Mouse (Mus musculus) brain, adult 2 months (tissue): Measurements from ENCODE around the gene Zbtb16.

Experiments
- DNase-seq: peaks from one replicate; pipeline ENCODE4 v3.0.0; 2011; ENCODE audit warnings: low read depth, low spot score

The Zbtb16 gene

DNA sequence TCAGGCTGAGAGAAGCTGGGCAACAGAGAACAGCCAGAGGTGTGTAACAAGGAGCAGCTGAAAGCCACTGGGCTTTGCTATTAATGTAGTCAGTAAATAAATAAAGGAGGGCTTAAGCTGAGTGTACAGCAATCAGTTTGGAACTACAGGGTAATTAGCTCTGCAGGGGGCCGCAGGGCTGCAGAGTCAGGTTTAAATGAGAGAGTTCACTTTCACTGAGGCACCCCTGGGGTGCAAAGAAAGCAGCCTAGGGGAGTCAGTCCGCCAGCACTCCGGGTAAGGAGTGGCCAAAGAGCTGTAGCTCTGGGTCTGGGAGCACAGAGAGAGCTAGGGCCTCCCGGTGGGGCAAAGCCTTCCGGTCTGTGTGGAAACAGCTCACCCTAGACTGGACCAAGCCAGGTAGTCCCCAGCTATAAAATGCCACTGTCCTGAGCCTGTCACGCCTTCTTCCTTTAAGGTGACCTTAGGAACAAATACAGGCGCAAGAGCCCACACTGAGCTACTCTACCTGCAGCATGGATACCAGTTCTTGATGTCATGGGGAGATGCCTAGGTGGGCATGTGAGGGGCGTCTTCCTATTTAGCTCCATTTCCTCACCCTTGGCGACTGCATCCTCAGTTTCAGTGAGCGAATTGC, 188.3 kb downstream of the Zbtb16 start:
- no peak for DNase-seq

DNA sequence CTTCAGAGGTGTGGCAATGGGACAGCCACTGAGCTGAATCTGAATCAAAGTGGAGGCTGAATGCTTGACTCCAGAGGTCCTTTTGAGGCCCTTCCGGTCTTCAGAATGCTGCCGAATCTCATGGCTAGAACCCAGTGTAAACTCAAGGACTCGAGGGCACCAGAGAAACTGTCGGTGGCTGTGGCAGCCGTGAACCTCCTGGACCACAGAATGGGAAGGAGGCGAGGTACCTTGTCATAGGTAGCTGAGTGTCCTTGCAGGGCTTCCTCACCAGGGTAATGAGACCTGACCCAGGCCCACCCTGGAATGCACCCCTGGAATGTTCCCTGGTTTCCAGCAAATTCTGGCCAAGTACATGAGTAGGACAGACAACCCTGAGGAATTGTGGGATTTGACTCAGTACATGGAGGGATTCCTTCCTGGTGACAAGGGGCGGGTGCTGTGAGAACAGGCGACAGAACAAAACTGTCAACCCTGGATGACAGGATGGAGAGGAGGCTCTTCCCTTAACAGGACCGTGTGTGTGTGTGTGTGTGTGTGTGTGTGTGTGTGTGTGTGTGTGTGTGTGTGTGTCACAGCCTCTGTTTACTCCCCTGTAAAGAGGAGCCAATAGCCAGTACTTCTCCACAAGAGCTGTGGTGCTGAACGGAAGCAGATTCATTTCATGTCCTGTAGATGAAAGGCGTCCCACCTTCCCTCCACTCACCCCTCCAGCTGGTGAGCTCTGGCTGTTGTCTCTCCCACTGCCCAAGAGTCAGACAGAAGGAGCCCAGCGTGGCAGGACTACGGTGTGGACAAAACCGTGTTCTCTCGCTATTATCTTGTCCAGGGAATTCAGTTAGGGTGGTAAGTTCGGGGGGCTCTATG, 189.0 kb downstream of the Zbtb16 start:
- no peak for DNase-seq

DNA sequence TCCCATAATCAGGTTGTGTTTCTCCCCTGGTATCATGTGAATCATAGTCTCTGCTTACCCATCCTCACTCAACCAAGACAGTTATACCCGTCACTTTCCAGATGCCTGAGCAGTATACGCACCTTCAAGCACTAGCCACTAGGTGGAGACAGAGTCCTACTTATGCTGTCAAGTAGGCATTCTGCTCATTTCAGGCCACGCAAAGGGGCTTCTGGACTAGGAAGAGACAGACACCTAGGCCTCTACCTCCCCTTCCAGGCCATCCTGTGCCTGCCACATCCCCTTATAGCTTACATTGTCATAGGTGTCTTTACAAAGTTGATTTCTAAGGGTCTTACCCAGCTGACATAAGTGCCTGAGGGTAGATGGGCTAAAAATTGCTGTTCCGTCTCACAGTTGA, 189.8 kb downstream of the Zbtb16 start:
- peak; percentile 90 for DNase-seq

DNA sequence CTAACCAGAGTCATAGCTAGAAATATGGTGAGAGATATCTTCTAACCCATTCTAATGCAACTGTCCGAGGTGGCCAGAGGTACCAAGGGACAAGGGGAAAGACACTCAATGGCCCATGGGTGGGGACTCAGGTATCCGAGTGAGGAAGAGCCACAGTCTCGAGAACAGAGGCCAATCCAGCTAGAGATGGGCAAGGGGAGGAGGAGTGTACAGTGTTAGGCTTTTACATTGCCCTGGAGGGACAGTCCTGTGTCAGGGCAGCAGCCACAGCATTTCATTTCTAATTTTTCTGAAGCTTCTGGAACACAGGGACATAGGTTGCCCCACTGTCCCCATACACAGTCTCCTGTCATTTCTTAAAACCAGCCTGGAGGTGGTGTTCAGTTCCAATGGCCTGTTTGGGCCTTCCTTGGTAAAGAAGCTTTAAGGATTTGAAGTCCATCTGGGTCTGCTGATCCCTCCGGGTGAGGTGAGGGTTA, 190.3 kb downstream of the Zbtb16 start:
- DNase-seq: no peak

DNA sequence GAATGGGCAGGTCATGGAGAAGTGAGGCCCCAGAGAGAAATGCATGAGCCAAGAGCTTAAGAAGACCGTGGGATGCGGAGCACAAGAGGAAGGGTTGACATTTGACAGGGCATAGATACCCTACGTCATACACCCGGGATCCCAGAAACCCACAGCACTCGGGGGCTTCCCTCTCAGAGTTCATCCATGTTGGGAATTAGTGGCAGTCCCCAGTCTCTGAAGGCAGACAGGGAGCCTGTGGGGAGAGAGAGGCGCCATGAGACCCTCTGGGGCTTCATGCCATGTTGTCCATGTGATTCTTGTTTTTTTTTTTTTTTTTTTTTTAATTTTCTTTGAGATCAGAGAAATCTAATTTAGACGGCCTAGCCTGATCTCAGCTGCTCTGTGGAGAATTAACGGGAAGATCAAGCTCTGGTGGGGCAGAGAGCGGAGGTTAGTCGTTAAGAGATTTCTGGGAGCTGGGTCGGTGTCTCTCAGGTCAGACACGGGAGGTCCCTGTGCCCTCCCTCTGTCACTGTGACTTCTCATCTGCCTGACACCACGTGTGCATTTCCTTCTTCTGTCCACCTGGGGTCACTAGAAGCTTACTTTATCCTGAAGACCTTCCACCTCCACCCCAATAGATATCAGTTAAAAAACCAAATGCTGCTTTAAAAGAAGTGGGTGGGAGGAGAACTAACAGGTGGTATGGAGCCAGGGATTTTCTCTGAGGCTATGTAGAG, 190.9 kb downstream of the Zbtb16 start:
- DNase-seq: peak; percentile 70

DNA sequence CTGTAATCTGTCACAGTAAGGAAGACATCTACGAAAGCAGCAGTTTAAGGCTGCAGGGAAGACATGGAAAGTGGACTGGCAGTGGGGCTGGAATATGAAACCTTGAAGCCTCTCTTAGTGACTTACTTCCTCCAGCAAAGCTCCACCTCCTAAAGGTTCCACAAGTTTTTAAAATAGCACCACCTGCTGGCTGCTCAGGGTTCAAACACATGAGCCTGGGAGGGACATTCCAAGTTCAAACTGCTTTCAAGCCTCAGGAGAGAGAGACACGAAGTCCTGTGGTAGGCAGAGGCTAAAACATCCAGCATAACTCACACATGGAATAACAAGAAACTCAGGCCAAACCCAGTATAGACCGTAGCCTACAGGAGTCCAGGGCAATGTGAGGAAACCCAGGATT, 191.6 kb downstream of the Zbtb16 start:
- DNase-seq: no peak

DNA sequence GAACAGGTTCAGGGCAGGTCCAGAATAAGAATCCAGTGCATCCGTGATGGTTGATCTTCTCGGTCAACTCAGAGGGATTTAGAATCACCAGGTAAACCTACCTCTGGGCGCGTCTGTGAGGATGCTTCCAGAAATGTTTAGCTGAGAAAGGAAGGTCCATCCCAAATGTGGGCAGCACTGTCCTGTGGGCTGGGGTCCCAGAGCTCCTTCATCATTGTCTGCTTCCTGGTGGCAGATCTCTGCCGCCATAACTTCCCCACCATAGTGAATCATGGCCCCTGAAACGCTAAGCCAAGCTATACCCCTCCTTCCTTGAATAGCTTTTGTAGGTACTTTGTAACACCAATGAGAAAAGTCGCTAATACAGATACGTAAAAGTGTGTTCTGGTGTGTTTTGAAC, 194.4 kb downstream of the Zbtb16 start:
- no peak for DNase-seq

DNA sequence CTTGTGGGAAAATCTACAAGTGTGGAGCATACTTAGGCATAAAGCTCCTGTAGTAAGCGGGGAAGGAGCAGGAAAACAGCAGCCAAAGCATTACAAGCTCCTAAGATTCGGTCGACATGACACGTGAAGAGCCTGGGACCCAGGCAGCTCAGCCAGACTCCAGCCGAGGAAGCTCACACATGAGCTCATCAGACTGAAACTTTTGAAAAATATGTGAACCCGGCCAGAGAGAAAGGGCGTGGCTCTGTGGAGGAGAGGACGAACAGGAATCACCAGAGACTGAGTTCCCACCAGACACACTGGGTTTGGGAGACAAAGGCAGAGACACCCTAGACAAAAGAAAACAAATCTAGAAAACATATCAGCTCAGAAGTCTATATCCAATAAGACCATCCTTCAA, 195.1 kb downstream of the Zbtb16 start:
- no peak for DNase-seq

DNA sequence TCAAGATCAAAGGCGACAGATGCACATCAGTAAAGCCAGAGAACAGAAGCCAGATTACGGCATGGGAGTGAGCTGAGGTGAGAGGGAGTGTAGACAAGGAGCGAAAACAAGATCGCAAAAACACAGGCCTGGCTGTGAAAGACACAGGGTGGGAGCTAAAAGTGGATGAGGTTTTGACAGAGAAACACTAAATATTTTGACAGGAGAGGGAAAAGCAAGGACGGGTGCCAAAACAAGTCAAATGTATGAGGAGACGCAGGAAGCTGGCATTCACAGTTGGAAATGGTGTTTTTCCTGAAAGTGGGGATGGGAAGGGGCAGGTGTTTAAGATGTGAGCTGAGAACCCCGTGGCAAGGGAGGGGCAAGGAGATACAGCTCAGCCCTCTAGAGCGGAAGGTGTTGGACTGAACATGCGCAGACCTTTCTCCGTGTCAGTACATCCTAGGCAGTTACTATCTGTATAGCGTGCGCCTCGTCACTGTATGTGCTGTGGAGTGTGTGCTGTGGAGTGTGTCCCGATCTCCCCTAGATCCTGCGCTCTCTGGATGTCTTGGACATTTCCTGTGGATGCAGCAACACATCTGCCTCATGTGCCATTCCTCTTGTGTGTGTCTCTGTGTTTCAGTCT, 197.7 kb downstream of the Zbtb16 start:
- DNase-seq: peak; percentile 54

DNA sequence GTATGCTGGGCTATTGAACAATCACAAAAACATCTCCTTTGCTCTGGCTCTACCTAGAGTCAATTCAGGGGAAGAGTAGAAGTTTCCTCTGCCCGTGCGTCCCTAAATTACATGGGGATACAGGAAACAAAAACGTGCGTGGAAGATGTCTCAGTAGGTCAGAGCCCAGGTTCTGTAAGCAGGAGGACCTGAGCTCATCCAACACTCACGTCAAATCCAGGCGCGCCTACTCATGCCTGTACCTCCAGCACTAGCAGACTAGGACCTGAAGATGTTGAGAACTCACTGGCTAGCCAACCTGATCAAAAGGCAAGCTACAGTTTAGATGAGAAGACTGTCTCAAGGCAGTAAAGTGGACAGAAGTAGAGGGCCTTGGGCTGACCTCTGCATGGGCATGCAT, 198.9 kb downstream of the Zbtb16 start:
- no peak for DNase-seq

DNA sequence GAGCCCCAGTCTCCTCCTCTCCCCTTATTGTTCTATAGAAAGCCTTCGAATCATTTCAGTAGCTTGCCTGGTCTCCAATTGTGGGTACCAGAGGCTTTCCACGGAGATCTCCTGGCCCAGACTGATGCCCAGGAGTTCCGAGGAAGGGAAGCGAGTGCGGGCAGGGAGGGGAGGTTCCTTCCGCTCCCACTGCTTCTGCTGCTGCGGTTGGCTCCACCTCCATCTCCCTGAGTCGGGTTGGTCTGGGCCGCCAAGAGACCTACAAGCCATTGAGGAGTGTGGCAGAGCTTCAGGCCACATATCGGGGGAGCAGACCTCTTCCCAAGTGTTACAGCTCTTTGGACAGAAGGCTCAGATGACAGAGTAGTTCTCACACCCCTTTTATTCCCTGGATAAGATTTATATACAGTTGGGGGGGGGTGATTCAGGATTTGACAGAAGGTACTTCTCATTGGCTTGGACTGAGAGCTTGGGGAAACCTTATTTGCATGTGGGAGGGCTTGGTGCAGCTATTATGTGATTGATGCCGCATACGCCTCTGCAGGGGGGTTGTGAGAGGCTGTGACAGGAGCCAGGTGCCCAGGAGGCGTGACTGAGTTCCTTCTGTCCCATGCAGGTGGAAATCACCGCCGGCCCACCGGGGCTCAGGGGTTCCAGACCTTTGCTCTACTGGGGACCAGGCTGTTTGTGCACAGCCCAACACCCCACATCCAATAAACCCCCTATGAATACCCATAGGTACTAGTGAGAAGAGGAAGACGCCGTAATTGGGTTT, 200.3 kb downstream of the Zbtb16 start:
- no peak for DNase-seq

DNA sequence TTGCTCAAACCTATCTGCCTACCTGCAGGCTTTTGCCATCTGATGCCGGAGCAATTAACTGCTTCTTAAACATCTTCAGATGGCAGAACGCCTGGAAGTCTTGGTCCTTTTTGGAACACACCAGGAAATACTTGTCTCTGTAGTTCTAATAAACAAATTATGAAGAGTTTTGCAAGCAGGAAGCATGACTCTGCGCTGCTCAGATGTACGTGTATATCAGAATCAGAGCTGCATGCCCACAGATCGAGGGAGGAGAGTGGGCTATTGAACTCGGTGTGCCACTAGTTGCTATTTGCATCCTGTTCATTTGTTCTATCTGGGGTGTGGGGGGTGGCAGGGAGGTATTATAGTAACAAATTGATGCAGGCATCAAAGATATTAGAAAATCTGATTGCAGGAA, 202.9 kb downstream of the Zbtb16 start:
- no peak for DNase-seq

DNA sequence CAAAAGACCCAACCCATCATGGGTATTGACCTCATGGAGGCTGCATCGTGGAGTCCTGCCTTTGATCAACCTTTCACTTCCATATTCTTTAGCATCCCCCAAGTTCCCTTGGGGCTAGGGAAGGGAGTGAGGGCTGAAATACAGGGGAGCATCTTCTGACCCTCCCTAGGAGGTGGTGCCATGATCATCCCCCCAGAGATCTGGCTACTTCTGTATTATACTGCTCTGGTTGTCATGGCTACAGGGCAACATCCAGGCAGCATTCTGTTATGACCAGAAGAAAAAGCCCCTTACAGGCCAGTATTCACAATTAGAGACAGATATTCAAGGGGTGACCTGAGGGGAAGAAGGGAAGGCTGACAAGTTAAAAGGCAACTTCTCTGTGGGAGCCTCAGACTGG, 216.8 kb downstream of the Zbtb16 start:
- no peak for DNase-seq

DNA sequence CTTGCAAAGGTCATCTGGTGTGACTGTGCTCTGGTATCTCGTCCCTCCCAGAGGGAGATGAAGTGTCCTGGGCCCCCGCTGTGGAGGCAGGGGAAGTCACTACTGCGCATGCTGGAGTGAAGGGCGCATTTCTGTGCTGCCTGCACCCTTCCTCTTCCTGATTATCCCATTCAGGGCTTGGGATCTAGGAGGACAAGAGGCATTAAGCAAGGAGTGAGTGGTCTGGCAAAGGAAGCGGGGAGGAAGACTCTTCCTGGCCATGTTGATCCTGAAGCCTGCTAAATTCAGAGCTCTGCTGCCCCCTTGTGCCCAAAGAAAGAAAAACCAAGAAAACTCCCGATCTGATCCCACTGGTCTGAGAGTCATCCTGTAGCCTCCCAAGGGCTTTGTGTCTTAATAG, 217.4 kb downstream of the Zbtb16 start:
- DNase-seq: peak; percentile 75

DNA sequence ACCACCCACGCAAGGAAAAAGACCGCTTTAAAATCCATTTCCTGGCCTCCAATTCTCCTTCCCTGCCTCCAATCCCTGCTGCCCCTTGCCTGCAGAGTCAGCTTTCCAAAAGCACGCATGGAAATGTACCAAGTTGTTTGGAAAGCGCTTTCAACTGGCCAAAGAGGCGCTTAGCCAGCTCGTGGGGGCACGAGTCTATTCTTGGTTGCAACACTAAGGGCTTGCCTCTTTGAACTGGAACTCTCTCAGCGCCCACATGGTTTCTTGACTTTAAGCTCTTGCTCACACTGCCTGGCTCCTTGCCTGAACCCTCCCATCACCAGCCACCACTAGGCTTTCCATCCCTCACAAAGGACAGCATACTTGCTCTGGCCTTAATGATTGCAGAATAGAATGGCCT, 217.9 kb downstream of the Zbtb16 start:
- peak; percentile 34 for DNase-seq

DNA sequence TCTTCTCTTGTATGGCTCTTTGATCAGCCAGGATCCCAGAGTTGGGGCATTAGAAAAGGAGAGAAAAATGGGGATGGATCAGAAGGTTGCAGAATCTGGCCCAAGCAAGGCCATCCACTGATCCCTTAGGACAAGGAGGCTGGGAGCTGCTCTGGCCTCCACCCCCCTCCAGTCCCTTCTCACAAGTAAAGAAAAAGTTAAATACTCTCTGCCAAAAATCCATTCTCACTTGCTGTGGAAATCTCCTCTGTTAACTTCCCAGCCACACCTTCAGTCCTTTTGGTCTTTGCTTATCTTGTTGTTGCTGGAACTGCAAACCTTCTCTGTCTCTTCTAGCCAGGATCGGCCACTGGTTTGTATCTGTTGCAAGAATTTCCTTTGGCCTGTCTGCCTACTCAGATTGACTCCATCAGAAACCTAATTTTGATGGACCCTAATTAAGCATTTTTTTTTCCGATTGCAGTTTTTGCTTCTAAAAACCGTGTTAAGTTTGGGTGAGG, 218.5 kb downstream of the Zbtb16 start:
- DNase-seq: no peak

DNA sequence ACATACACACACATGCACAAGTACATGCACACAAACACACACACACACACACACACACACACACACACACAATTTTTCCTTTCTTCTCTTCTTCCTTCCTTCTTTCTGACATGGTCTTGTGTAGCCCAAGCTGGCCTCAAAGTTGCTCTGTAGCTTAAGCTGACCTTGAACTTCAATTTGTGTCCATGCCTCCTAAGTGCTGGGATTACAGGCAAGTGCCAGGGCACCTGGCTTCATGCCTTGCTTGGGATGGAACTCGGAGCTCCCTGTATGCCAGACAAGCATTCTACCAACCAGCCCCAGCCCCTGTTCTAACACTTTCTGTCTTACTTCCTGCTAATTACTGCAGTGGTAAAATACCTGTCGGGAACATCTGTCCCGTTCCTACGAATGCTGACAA, 222.8 kb downstream of the Zbtb16 start:
- no peak for DNase-seq

DNA sequence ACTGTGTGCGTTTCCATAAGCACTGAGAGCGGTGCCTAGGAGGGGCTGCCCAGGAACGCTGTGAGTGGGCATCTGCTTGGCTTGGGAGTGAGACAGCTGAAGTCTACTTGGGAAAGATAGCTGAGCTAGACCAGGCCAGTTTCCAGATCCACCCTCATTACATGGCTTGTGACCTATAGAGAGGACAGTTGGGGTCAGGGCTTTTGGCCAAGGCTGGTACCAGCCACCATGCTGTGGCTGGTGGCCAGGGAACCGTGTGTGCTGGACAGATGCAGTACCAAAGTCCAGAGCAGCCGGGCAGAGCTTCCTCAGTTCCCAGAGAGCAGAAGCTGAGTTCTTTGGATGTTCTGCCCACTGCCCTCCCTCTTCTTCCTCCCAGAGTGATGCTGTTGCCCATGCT, 223.5 kb downstream of the Zbtb16 start:
- DNase-seq: no peak

DNA sequence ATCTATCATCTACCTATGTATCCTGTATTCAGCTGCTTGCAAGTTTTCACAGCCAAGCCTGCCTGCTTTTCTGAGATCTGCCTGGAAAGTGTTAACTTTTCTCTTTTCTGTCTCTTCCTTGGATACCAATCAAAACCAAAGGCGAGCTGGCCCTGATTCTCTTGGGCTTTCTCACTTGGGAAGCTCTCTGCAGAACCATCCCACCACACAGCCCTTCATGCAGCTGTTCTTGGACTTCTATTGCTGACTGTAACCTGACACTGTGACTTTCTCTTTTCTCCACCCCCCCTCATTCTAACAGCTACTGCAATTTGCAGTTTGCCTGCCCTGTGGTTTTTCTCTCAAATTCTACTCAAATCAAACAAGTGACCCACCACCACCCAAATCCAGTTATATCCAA, 225.0 kb downstream of the Zbtb16 start:
- no peak for DNase-seq

DNA sequence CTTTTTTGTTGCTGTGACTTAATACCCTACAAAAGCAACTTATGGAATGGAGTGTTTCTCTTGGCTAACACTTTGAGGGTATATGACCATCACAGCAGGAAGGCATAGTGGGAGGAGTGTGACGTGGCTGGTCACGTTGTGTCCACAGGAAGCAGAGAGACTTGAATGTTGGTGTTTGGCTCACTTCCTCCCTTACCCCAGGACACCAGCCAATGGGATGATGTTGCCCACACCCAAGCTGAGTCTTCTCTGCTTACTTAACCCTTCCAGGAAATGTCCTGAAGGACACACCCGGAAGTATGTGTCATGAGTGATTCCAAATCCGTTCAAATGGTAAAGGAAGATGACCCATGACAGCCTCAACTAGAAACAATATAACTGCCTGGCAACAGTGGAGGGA, 226.3 kb downstream of the Zbtb16 start:
- DNase-seq: no peak

DNA sequence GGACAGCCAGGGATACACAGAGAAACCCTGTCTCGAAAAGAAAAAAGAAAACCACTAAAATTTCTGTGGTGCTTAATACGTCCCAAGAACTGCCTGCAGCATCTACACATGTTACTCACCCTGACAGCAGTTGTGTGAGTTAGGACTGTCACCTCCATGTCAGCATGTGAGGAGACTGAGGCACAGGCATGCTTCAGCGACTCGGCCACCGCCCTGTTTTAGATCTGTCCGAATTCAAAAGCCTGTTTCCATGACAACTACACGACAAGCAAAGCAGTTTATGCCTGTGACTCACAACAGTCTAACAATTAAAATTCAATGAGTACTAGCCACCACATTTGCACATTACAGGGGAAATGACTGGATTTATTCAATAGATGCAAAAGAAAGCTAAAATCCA, 228.6 kb downstream of the Zbtb16 start:
- DNase-seq: peak; percentile 22
